8 mouse cellular contexts compared by ENCODE assay signal in the genomic region with DNA sequence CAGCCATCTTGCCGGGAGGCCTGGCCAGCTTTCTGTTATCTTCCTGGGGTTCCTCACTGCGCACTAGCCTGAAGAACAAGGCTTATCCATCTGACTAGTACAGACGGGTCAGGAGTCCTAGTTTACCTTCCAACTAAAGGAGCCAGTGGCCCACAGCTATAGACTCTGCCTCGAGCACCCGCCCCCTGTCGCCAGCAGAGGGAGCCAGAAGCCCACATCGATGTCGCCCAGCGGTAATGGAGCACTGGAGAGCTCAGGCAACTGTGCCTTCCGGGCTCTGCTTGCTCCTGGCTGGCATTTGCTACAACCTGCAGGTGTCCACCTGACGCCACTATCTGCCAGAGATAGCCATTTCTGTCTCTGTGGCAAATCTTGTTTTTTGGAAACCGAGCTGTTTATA. TPM values are rescaled to one million over a fixed set of nuclear protein-coding genes. Genes with fewer than 3 reads are reported as not detected.
DNase-seq lines count a peak whose midpoint lies in the region; ATAC-seq lines count a peak whose summit lies in the region.

No protein-coding gene starts in this region.

- H3K36me3 ChIP-seq in intestine, embryonic 14.5 days (ENCODE audit: control insufficient read depth, insufficient read depth, low read length), result peaks cover 30% of the 10 kb centered on the region
- peaks cover 53% of the 10 kb centered on the region for H3K36me3 ChIP-seq in midbrain, embryonic 12.5 days

- H3K4me2 ChIP-seq in intestine, embryonic 14.5 days (ENCODE audit: low read length), result no peak overlapping the region
- no peak overlapping the region for H3K4me2 ChIP-seq in midbrain, embryonic 12.5 days (replicated peaks)

- H3K27me3 ChIP-seq in intestine, embryonic 14.5 days (replicated peaks; ENCODE audit: control insufficient read depth, insufficient read depth, low read length), result no peaks in the 10 kb centered on the region
- no peaks in the 10 kb centered on the region for H3K27me3 ChIP-seq in midbrain, embryonic 12.5 days

- WGBS in intestine, embryonic 14.5 days, result 13% methylated on average over 12 of the region's 12 CpGs
- WGBS in midbrain, embryonic 12.5 days, result 16% methylated on average over 12 of the region's 12 CpGs

- no peak overlapping the region for H3K4me3 ChIP-seq in intestine, embryonic 14.5 days (ENCODE audit: low read depth, low read length)
- H3K4me3 ChIP-seq in midbrain, embryonic 12.5 days, result no peak overlapping the region

- H3K4me1 ChIP-seq in intestine, embryonic 14.5 days (replicated peaks; ENCODE audit: control insufficient read depth, insufficient read depth, low read length), result no peaks in the 10 kb centered on the region
- H3K4me1 ChIP-seq in midbrain, embryonic 12.5 days, result 0 out of 2 replicates have a peak, but pooled peaks cover 2% of the 10 kb centered on the region

- H3K9ac ChIP-seq in intestine, embryonic 14.5 days (ENCODE audit: low read length), result no peak overlapping the region
- no peak overlapping the region for H3K9ac ChIP-seq in midbrain, embryonic 12.5 days (replicated peaks)

- ATAC-seq in activated CD4-positive, CD25-positive, alpha-beta regulatory T cell, adult 4 months, result peak; percentile 56
- ATAC-seq in intestine, embryonic 14.5 days (replicated peaks; ENCODE audit: low FRiP score, low TSS enrichment, low read depth), result peak; percentile 59
- peak; percentile 79; the same call in 1 of the 2 replicates for ATAC-seq in midbrain, embryonic 12.5 days (ENCODE audit: low FRiP score, low read depth)

- H3K9me3 ChIP-seq in intestine, embryonic 14.5 days (ENCODE audit: control insufficient read depth, low read length), result no peaks in the 10 kb centered on the region
- no peaks in the 10 kb centered on the region for H3K9me3 ChIP-seq in midbrain, embryonic 12.5 days

- intact Hi-C loops in left cerebral cortex, postnatal 4 days (cut with DNase I), result loop anchor here (5.0 to 10.0 kb wide), 2 partner anchors 70 to 152 kb away; no protein-coding TSS in a partner anchor

- peak; percentile 76 to 88 for DNase-seq in cerebellum, postnatal 4 days (ENCODE audit: low spot score in 2 of 2)
- peak; percentile 63 to 66 for DNase-seq in gastrocnemius, adult 8-10 months (ENCODE audit: low spot score in 2 of 2)
- DNase-seq in intestine, embryonic 14.5 days (ENCODE audit: low spot score), result peak; percentile 92
- DNase-seq in left cerebral cortex, postnatal 4 days, result peak; percentile 87
- DNase-seq in skeletal muscle tissue, adult 2 months (ENCODE audit: low read depth, low spot score), result peak; percentile 56
- peak; percentile 74 for DNase-seq in yolk sac, embryonic 10.5 days (ENCODE audit: low spot score)

- H3K27ac ChIP-seq in intestine, embryonic 14.5 days (ENCODE audit: low read depth), result no peak overlapping the region
- H3K27ac ChIP-seq in midbrain, embryonic 12.5 days (replicated peaks), result no peak overlapping the region

RNA-seq across cellular contexts. Expression of a gene that starts 14.7 kb away (rescaled TPM):
- 10 to 100 TPM; 14.0 to 14.6 TPM for polyA plus RNA-seq in activated CD4-positive, CD25-positive, alpha-beta regulatory T cell, adult 4 months (2017; shearing (Covaris generic))
- total RNA-seq in gastrocnemius, adult 8-10 months (2022), result 10 to 100 TPM; 13.3 to 16.6 (median 15.8) TPM
- polyA plus RNA-seq in intestine, embryonic 14.5 days (2014; fragmentation: Nextera tagmentation; extraction: Ambion mirVana), result 16.4 and 16.7 TPM in 2 replicates
- 10 to 100 TPM; 12.5 to 15.6 TPM for total RNA-seq in left cerebral cortex, postnatal 4 days (2021)
- 18.5 and 19.2 TPM in 2 replicates for polyA plus RNA-seq in midbrain, embryonic 12.5 days (2016; fragmentation: Nextera tagmentation; extraction: Ambion mirVana)

RNA-seq across cellular contexts. Expression of a gene that starts 15.0 kb away (rescaled TPM):
- 10 to 100 TPM in 1 of 2 experiments, 1 to 10 TPM in 1; 9.3 to 11.9 TPM for polyA plus RNA-seq in activated CD4-positive, CD25-positive, alpha-beta regulatory T cell, adult 4 months (2017; shearing (Covaris generic))
- total RNA-seq in gastrocnemius, adult 8-10 months (2022), result 1 to 10 TPM; 4.3 to 7.2 (median 6.3) TPM
- 7.0 and 8.3 TPM in 2 replicates for polyA plus RNA-seq in intestine, embryonic 14.5 days (2014; fragmentation: Nextera tagmentation; extraction: Ambion mirVana)
- total RNA-seq in left cerebral cortex, postnatal 4 days (2021), result 10 to 100 TPM; 18.1 to 18.2 TPM
- polyA plus RNA-seq in midbrain, embryonic 12.5 days (2016; fragmentation: Nextera tagmentation; extraction: Ambion mirVana), result 7.9 and 9.2 TPM in 2 replicates

RNA-seq across cellular contexts. Expression of a gene that starts 39.2 kb away (rescaled TPM):
- polyA plus RNA-seq in activated CD4-positive, CD25-positive, alpha-beta regulatory T cell, adult 4 months (2017; shearing (Covaris generic)), result 100 to 1,000 TPM; 166 to 228 TPM
- 1 to 10 TPM; 1.3 to 2.0 (median 1.5) TPM for total RNA-seq in gastrocnemius, adult 8-10 months (2022)
- 157 and 165 TPM in 2 replicates for polyA plus RNA-seq in intestine, embryonic 14.5 days (2014; fragmentation: Nextera tagmentation; extraction: Ambion mirVana)
- 10 to 100 TPM; 38.7 to 41.3 TPM for total RNA-seq in left cerebral cortex, postnatal 4 days (2021)
- polyA plus RNA-seq in midbrain, embryonic 12.5 days (2016; fragmentation: Nextera tagmentation; extraction: Ambion mirVana), result 34.3 and 34.6 TPM in 2 replicates
